Mouse (Mus musculus) CH12.LX (cell line): Measurements from ENCODE around the gene Tgm2. TPM values are rescaled to one million over a fixed set of nuclear protein-coding genes. Genes with fewer than 3 reads are reported as not detected.

Experiments
- DNase-seq: peaks from one replicate; pipeline ENCODE4 v3.0.0-alpha.2; 2013; ENCODE audit errors: extremely low read depth
- H3K27ac ChIP-seq: 2 replicates; pipeline ENCODE4 v1.5.1; 2012; ENCODE audit warnings: low read depth, mild to moderate bottlenecking, control low read depth, moderate library complexity; ENCODE audit not compliant: insufficient read depth
- H3K27me3 ChIP-seq: replicated peaks from 2 replicates; pipeline ENCODE3; 2012; ENCODE audit warnings: inconsistent platforms
- H3K36me3 ChIP-seq, 2 experiments: replicated peaks in 1 of 2; 2 replicates each; pipeline versions ENCODE3 to v1.6.1; 2012; ENCODE audit warnings: inconsistent platforms in 1 of 2, low read length in 1 of 2, mild to moderate bottlenecking in 1 of 2, mixed read lengths in 1 of 2, moderate library complexity in 1 of 2; ENCODE audit not compliant: control insufficient read depth in 1 of 2, insufficient read depth in 1 of 2
- H3K4me1 ChIP-seq, 2 experiments: 2 replicates each; pipeline ENCODE4 v1.6.1; 2012; ENCODE audit warnings: inconsistent platforms in 1 of 2, moderate library complexity in 1 of 2; ENCODE audit not compliant: insufficient read depth in 2 of 2, control insufficient read depth in 1 of 2
- H3K4me2 ChIP-seq: 2 replicates; pipeline ENCODE4 v1.6.1; 2012; ENCODE audit warnings: low read depth, mild to moderate bottlenecking, control low read depth; ENCODE audit not compliant: poor library complexity, insufficient read depth, severe bottlenecking
- H3K4me3 ChIP-seq, 3 experiments: fragments of 150-350 bp in 1 of 3; sonication (generic) in 1 of 3; replicated peaks in 1 of 3; 2 replicates each; pipeline versions ENCODE3 to v1.5.1; 2011 to 2012; ENCODE audit warnings: low read depth in 2 of 3, low read length in 2 of 3, mild to moderate bottlenecking in 2 of 3, moderate library complexity in 2 of 3, control low read depth in 1 of 3, improper control_type of control experiment in 1 of 3, inconsistent platforms in 1 of 3, mixed read lengths in 1 of 3; ENCODE audit not compliant: poor library complexity in 1 of 3
- H3K79me2 ChIP-seq: replicated peaks from 2 replicates; pipeline ENCODE4 v1.6.1; 2012; ENCODE audit warnings: mild to moderate bottlenecking, moderate library complexity; ENCODE audit not compliant: control insufficient read depth, poor library complexity, insufficient read depth, severe bottlenecking; ENCODE audit errors: extremely low read depth
- H3K9ac ChIP-seq: 2 replicates; pipeline ENCODE4 v1.6.1; 2012; ENCODE audit warnings: low read depth, mild to moderate bottlenecking, control low read depth, moderate library complexity; ENCODE audit not compliant: insufficient read depth
- H3K9me3 ChIP-seq: replicated peaks from 2 replicates; pipeline ENCODE3; 2012; ENCODE audit warnings: low read length, inconsistent platforms, mixed read lengths
- CHD2 ChIP-seq: IDR thresholded peaks from 2 replicates; pipeline ENCODE4 v1.6.1; 2011; ENCODE audit warnings: low read length, improper control_type of control experiment
- CTCF ChIP-seq, 2 experiments: IDR thresholded peaks in 1 of 2; conservative IDR thresholded peaks in 1 of 2; 2 replicates each; pipeline ENCODE4 v1.5.1; 2011 to 2012; ENCODE audit warnings: low read depth in 2 of 2, low read length in 2 of 2, improper control_type of control experiment in 1 of 2, inconsistent platforms in 1 of 2, mild to moderate bottlenecking in 1 of 2, moderate library complexity in 1 of 2
- EP300 ChIP-seq: IDR thresholded peaks from 2 replicates; pipeline ENCODE4 v1.6.1; 2011; ENCODE audit warnings: low read length, improper control_type of control experiment
- HCFC1 ChIP-seq: IDR thresholded peaks from 2 replicates; pipeline ENCODE4 v1.6.1; 2012; ENCODE audit warnings: low read depth, mild to moderate bottlenecking, inconsistent platforms, low read length, improper control_type of control experiment
- IRF4 ChIP-seq: IDR thresholded peaks from 2 replicates; pipeline ENCODE4 v1.6.1; 2014; ENCODE audit warnings: low read depth, mild to moderate bottlenecking, inconsistent platforms, low read length, improper control_type of control experiment
- MAZ ChIP-seq: IDR thresholded peaks from 2 replicates; pipeline ENCODE4 v1.6.1; 2012; ENCODE audit warnings: low read depth, mild to moderate bottlenecking, inconsistent platforms, low read length, improper control_type of control experiment, moderate library complexity
- SIN3A ChIP-seq: IDR thresholded peaks from 2 replicates; pipeline ENCODE4 v1.6.1; 2012; ENCODE audit warnings: low read length, improper control_type of control experiment, inconsistent platforms
- TCF12 ChIP-seq: IDR thresholded peaks from 2 replicates; pipeline ENCODE4 v1.6.1; 2014; ENCODE audit warnings: low read depth, mild to moderate bottlenecking, inconsistent platforms, low read length, improper control_type of control experiment
- USF2 ChIP-seq: conservative IDR thresholded peaks from 2 replicates; pipeline ENCODE4 v1.6.1; 2011; ENCODE audit warnings: low read depth, low read length, improper control_type of control experiment
- ZMIZ1 ChIP-seq: IDR thresholded peaks from 2 replicates; pipeline ENCODE4 v1.6.1; 2012; ENCODE audit warnings: low read depth, mild to moderate bottlenecking, inconsistent platforms, low read length, improper control_type of control experiment
- dilution Hi-C: fragments of 300-500 bp; cut with MboI; formaldehyde crosslinking; loops from 2 replicates; pipeline ENCODE4 v1.14.3; 2020; ENCODE audit warnings: low sequenced_read_pairs; ENCODE audit not compliant: extremely low pct_unique_long_range_greater_than_20kb, extremely low pct_ligation_motif_present
- in situ Hi-C: fragments of 300-500 bp; cut with MboI; formaldehyde crosslinking; loops from 3 replicates; pipeline ENCODE4 v1.14.3; 2019; ENCODE audit warnings: low sequenced_read_pairs, low pct_ligation_motif_present, low pct_unique_long_range_greater_than_20kb, mixed read lengths
- polyA plus RNA-seq: library from polyadenylated mRNA; unstranded; fragments of >175 nt; gene quantifications from 2 replicates; pipeline ENCODE4 v1.2.1, GENCODE M21; 2012; ENCODE audit warnings: low read depth; ENCODE audit not compliant: insufficient read length
- total RNA-seq, 2 experiments: library from RNA; depleted of rRNA; stranded (reverse); fragments of 300-350 nt in 1 of 2; fragments of >200 nt in 1 of 2; gene quantifications; 2 replicates each; pipeline ENCODE4 v1.2.3; 2012 to 2014

Gene Tgm2
- total and polyA plus RNA-seq, 3 experiments, result 0.08 to 0.50 (median 0.21) TPM

- H3K9me3 ChIP-seq, result peaks cover 6% of the 10 kb centered on the region
- no peak overlapping the region for H3K9ac ChIP-seq
- in situ Hi-C loops (no loop called here), dilution Hi-C loops (no loop called here)
- no peak overlapping the region for H3K4me3 ChIP-seq
- H3K79me2 ChIP-seq, result no peaks in the 10 kb centered on the region
- peaks cover 8 to 30% of the 10 kb centered on the region in 2 experiments for H3K4me1 ChIP-seq
- no peak for DNase-seq
- H3K27me3 ChIP-seq, result peaks cover 46% of the 10 kb centered on the region
- no peak overlapping the region for H3K27ac ChIP-seq
- H3K4me2 ChIP-seq, result no peak overlapping the region
- TF ChIP-seq MAZ (no peak), EP300 (0 out of 2 replicates have a peak, but pooled peaks have one; percentile 13), TCF12 (no peak), USF2 (no peak), IRF4 (0 out of 2 replicates have a peak, but pooled peaks have one; percentile 28)
- TF ChIP-seq, all 38 proteins: peak for 2
- no peaks in the 10 kb centered on the region for H3K36me3 ChIP-seq
These were observed 10.3 kb upstream of the Tgm2 start for GRCm38 (mm10) chr2:158156487-158156886.

- no peak overlapping the region for H3K9ac ChIP-seq
- in situ Hi-C loops, result no loop called here
- peaks cover 14% of the 10 kb centered on the region for H3K9me3 ChIP-seq
- no peak overlapping the region for H3K4me2 ChIP-seq
- peaks cover 55% of the 10 kb centered on the region for H3K27me3 ChIP-seq
- H3K27ac ChIP-seq, result no peak overlapping the region
- peaks cover 8 to 25% of the 10 kb centered on the region in 2 experiments for H3K4me1 ChIP-seq
- dilution Hi-C loops, result no loop called here
- H3K79me2 ChIP-seq, result no peaks in the 10 kb centered on the region
- no peak for TF ChIP-seq CTCF (conservative IDR thresholded peaks at IDR 0.05 in 1 of 2, IDR thresholded peaks at IDR 0.05 in 1 of 2; ENCODE audit: low read depth in 2 of 2, low read length in 2 of 2)
- TF ChIP-seq HCFC1, result no peak
- no peak for DNase-seq
- no peaks in the 10 kb centered on the region for H3K36me3 ChIP-seq
- H3K4me3 ChIP-seq, result no peak overlapping the region
These were observed 9.4 kb upstream of the Tgm2 start for GRCm38 (mm10) chr2:158155615-158156014.

DNA sequence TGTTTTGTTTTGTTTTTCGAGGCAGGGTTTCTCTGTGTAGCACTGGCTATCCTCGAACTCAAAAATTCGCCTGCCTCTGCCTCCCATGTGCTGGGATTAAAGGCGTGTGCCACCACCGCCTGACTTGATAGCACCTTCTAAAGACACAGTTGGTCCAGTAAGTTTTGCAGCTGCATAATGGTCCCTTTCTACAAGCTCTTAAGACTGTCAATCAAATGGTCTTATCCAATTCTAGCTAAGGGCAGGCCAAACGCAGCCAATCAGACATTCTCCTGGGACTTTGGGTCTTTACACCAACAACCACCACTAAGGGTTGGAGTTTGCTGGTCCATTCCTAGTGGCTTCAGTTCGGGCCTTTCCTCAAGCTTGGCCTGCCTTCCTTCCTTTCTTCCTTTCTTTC, 8.9 kb upstream of the Tgm2 start:
- Histone ChIP-seq H3K4me1 (peaks cover 5 to 20% of the 10 kb centered on the region in 2 experiments), H3K27me3 (peaks cover 55% of the 10 kb centered on the region), H3K27ac (no peak overlapping the region), H3K9me3 (peaks cover 16% of the 10 kb centered on the region), H3K4me2 (no peak overlapping the region), H3K79me2 (no peaks in the 10 kb centered on the region)
- in situ Hi-C loops, result no loop called here
- DNase-seq, result no peak
- dilution Hi-C loops, result no loop called here
- no peak for TF ChIP-seq ZMIZ1
- TF ChIP-seq MAZ, result no peak
- TF ChIP-seq SIN3A, result no peak
- peak; percentile 27; the same call in 1 of the 2 replicates for TF ChIP-seq CHD2
- TF ChIP-seq, all 38 proteins: peak for 1
- H3K4me3 ChIP-seq, result no peak overlapping the region
- H3K36me3 ChIP-seq, result no peaks in the 10 kb centered on the region
- H3K9ac ChIP-seq, result no peak overlapping the region
